Mouse (Mus musculus): Measurements from ENCODE around the gene Pecam1.
"Not testable (repeated sequence)": the region's sequence is repeated elsewhere in the genome, so short reads cannot be mapped to it uniquely, and the experiment has no call there.

The Pecam1 gene

GRCm38 (mm10) chr11:106750121-106750751, at the start of gene Pecam1:
Gene Pecam1 (minus strand): TSS chr11:106750628.
- DNase-seq (ENCODE audit: low spot score in 2 of 2) = no peak

GRCm38 (mm10) chr11:106795679-106796078, 45.3 kb upstream of the Pecam1 start:
- DNase-seq (ENCODE audit: low spot score in 2 of 2) = no peak

DNA sequence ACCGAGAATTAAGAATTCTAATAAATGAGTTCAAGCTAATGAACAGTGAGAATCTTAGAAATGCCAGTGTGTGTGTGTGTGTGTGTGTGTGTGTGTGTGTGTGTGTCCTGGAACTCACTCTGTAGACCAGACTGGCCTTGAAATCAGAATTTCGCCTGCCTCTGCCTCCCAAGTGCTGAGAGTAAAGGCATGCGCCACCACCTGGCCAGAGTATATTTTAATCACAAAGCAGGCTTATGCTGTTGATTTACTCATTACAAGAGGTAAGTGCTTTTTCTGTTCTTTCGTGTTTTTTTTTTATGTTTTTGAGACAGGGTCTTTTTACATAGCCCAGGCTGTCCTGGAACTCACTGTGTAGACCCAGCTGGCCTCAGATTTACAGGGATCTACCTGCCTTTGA, 43.4 kb upstream of the Pecam1 start:
- no peak for DNase-seq (ENCODE audit: low spot score in 2 of 2)

GRCm38 (mm10) chr11:106789649-106790048, 39.2 kb upstream of the Pecam1 start:
- DNase-seq (ENCODE audit: low spot score in 2 of 2) = no peak

DNA sequence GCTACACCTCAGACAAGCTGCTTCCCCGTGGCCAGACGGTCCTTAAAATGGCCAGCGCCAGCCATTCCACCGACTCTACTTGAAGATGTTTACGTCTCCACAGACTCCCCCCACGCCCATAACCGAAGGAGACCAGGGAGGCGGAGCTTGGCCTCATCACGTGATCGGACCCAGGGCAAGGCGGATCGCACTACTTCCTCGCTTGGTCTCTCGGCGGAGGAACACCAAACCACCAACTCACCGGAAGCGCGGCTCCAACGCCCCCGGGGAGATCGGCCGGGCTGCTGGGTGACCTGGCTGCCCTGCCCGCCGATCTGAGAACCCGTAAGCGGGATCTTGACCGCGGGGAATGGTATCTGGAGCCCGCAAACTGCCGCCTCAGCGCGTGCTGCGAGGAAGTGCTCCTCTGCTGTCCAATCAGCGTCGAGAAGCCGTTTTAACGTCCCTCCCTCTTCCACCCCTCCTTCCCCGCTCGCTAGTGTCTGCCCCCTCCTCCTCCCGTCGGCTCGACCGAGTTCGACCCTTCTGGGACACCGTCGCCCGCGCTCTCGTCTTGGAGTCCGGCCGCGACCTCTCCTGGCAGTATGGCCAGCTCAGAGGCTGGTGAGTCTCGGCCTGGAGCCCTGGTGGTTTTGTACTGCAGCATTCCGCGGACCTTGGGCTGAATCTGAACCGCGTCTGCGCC, 38.5 kb upstream of the Pecam1 start, which contains the start of the genes Ddx5 and Cep95:
Ddx5 (minus strand) TSS at position 411 of the 685 bp plus-strand sequence.
Cep95 (plus strand) TSS at position 478 of the 685 bp plus-strand sequence.
- peak; percentile 90 to 97 for DNase-seq (ENCODE audit: low spot score in 2 of 2)

DNA sequence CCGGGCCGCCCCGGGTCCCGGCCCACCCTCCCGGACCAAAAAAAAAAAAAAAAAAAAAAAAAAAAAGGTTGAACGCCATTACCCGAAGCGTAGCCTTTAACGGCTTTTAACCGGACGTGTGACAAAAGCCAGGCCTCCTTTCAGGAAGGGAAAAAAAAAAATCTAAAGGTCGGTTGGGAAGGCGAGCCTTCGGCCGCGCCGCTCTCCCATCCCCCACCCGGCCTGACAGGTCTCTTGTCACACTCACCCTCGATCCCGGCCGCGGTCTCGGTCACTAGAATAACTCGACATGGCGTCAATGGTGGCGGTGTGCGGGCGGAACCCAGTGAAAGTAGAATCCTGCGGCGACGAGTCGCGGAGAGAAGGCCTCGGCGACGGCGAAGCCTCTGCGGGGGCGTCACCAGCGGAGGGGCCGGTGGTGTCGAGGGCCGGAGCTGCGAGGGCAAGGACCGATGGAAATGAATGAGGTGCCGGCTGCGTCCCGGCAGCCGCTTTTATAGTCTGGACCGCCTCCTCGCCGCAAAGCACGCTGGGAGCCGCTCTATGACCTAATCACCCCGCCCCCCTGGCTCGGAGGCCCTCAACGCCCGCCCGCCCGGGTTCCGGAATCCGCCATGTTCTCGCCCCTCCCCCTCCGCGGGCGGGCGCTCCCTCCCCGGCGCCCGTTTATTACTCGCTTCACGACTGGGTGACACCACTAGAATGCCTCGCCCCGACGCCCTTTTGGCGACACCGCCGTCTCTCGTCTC, 37.8 kb upstream of the Pecam1 start:
- peak; percentile 97 to 98 for DNase-seq (ENCODE audit: low spot score in 2 of 2)

GRCm38 (mm10) chr11:106787131-106788025, 37.0 kb upstream of the Pecam1 start:
- DNase-seq (ENCODE audit: low spot score in 2 of 2) = peak; percentile 78 to 86

- no peak for DNase-seq (ENCODE audit: low spot score in 2 of 2)
Observed at GRCm38 (mm10) chr11:106785043-106785442, 34.6 kb upstream of the Pecam1 start.

DNA sequence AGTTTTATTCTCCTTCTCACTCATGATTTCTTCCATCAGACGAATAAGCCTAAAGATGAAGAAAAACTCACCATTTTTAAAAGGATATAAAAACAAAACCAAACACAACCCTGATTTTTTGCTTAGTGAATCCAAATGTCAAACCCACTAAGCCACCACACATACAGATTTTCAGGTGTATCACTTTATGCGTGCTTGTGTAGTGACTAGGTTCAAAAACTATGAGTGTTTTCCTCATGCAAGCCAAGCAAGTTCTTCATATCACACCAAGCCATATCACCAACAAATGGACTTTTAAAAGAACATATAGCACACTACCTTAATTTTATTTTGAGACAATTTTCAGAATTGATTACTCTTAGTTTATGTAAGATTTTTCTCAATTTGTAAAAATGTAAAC, 34.0 kb upstream of the Pecam1 start:
- DNase-seq (ENCODE audit: low spot score in 2 of 2) = no peak

DNA sequence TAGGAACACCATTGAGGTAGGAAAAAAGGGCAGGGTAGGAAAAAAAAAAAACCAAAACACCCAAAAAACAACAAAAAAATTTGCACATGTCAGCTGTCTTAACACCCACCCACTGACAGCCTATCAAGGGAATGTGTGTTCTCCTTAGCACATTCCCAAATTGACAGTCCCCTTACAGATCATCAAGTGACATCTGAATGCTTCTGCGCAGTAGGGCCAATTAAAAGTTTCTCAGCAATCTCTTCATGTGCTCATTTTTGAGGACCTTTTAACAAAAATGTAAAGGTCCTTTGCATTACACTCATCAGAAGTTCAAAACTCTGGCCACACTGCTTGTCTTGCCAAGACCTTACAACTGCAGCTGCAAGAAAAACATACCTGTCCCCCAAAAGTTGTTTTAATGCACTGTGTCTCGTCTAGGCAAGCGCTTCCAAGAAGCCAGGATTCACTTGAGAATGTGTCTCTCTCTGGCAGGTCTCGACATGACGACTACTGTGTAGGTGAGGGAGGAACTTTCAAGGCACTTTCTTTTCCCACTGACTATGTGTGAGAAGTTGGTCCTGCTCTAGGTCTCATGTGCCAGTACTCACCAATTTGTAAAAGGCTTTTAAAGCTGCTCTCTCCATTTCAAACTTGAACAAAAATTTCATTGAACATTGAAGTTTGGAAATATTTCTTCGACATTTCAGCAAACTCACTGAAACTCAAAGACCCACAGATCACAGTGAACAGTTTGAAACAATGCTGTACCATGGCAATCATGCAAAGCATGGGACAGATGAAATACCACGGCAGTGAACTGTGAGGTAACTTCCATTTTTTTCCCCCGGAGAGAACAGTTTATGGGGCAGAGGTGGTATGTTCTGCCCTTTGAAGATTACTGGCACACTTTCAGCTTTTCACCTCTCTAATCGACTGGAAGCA, 32.7 kb upstream of the Pecam1 start:
- no peak for DNase-seq (ENCODE audit: low spot score in 2 of 2)

GRCm38 (mm10) chr11:106782271-106782670, 31.8 kb upstream of the Pecam1 start:
- not testable (repeated sequence) for DNase-seq (ENCODE audit: low spot score in 2 of 2)

DNA sequence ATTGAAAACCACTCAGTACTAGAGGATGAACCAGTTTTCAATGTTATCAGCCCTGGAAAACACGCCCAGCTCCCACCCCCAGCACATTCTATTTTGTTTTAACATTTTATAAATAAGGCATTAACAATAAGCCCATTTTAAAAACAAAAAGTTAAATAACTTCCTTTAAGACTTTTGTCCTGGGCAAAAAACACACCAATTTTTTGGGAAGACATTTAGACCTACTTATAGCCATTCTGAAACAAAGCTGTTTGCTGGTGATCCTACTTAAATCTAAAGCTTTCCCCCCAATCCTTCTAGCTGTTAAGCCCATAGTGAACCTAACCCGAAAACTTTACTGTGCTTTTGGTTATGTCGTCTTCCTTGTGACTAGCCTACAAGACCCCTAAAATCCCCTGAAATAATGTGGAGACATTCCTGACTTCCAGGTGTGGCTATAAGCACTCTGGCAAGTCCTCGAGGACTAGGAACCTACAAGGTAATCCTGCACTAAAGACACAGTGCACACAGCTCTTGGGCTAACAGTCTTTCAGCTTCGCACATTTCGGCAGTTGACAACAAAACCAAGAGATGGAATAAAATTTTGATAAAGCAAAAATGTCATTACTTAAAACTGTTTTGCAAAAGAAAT, 30.3 kb upstream of the Pecam1 start:
- DNase-seq (ENCODE audit: low spot score in 2 of 2) = no peak

- DNase-seq (ENCODE audit: low spot score in 2 of 2) = no peak
Observed at GRCm38 (mm10) chr11:106780089-106780425, 29.6 kb upstream of the Pecam1 start.

GRCm38 (mm10) chr11:106779388-106780088, 29.1 kb upstream of the Pecam1 start, which contains the start of gene Polg2:
Gene Polg2 (minus strand): TSS chr11:106779537.
- peak; percentile 87 to 91 for DNase-seq (ENCODE audit: low spot score in 2 of 2)

DNA sequence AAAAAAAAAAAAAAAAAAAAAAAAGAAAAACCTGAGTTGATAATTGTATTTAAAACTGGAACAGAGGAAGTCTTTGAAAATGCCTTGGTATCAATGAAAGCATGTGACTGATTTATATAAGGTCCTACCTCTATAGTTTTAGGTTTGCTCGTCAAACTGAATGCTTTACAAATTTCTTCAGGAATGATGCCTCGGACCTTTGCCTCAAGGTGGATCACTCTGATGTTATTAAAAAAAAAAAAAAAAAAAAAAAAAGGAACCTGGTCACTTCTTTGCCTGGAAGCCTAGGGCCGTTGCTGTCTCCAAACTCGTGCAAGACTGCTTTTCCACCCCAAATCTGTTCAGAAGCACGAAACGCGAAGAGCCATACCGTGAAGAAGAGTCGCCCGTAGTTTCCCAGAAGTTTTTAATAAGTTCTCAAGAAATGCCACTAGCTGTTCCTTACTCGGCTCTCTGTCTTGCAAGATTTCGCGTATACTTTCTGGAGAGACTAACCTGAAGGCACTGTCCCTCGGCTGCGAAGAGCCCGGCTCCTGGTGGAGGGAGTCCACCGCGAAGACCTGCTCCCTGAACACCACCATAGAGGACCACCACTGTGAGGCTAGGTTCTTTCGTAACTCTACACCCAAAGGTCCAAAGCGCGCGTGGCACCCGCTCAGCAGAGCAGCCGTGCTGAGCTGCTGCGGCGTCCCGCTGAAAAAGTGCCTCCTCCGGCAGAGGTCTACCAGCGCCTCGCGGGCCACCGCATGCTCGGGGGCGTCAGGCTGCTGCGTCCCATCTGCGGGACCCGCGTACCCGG, 28.4 kb upstream of the Pecam1 start:
- DNase-seq (ENCODE audit: low spot score in 2 of 2) = no peak

DNA sequence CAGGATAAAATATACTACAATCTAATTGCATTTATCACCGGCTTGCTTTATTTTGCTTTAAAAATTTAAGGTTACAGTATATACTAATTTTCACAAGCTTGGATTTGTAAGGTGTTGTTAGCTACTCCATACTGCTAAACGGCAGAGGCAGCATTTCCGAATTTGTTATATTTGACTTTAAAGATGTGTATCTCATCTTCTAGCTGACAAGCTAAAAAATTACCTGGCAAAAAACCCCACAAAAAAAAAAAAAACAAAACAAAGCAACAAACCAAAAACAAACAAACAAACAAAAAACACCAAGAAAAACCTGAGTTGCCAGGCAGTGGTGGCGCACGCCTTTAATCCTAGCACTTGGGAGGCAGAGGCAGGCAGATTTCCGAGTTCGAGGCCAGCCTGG, 27.7 kb upstream of the Pecam1 start:
- no peak for DNase-seq (ENCODE audit: low spot score in 2 of 2)

DNA sequence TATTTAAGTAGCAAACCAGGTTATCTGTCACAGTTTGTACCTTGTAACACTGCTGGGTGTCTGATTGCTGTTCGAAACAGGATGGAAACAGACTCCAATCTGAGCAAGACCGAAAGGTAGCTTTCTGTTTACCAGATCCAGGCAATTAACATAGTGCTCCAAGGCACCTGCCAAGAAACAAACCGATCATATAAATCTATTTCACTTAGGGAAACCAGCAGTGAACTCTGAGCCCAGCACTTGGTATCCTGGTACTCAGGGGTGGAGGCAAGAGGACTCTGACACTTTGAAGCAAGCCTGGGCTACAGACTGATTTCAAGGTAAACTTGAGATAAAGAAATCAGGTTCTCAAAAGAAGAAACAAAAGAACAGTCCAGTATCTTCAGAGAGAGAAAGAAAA, 27.0 kb upstream of the Pecam1 start:
- DNase-seq (ENCODE audit: low spot score in 2 of 2) = no peak

DNA sequence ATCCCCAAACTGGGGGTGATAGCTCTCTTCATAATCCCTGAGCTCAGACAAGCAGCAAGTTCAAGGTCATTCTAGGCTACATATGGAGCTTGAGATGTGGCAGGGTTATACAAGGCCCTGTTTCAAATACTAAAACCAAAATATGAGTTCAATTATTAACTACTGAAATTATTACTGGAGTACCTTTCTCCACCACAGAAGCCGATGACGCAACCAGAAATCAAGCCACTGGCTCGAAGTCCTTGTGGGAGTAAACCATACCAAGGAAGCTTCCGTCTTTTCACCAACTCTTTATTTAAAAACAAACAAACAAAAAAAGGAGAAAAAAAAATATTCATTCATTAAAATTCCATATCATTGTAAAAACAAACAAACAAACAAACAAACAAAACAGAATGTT, 26.5 kb upstream of the Pecam1 start:
- DNase-seq (ENCODE audit: low spot score in 2 of 2) = no peak

- DNase-seq (ENCODE audit: low spot score in 2 of 2) = no peak
Observed at GRCm38 (mm10) chr11:106773061-106773460, 22.6 kb upstream of the Pecam1 start.
